Mouse (Mus musculus): ENCODE data around the gene Acot6. TPM values are rescaled to one million over a fixed set of nuclear protein-coding genes. Genes with fewer than 3 reads are reported as not detected.

Acot6 gene
- polyA plus RNA-seq, 1 experiment = 0.16 TPM

DNA sequence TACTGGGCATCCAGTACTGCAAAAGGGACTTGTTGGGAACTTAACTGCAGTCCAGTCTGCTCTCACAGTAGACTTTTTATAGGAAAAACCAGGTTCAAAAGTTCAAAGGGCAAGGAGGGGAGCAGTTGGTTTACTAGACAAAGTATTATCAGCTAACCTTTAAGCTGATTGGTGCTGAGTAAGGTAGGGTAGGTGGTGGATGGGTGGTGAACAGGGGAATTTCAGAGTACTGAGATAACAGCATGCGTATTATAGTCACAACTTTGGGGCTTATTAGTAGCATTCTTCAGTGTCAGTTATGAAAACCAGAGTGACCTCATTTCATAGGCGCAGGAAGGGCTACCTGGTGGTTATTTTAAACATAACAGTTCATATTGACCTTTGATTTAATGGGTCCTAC, 849 bp upstream of the Acot6 start:
- H3K4me3 ChIP-seq (replicated peaks) = no peak overlapping the region
- H3K27me3 ChIP-seq (replicated peaks) = peaks cover 14% of the 10 kb centered on the region
- H3K9me3 ChIP-seq = peaks cover 18% of the 10 kb centered on the region
- peaks cover 8% of the 10 kb centered on the region for H3K4me1 ChIP-seq
- H3K36me3 ChIP-seq (replicated peaks; ENCODE audit: low read length) = no peaks in the 10 kb centered on the region
- TF ChIP-seq FLI1 (IDR thresholded peaks at IDR 0.05; ENCODE audit: low read length) = no peak
- no peak for TF ChIP-seq GATA1 (IDR thresholded peaks at IDR 0.05; ENCODE audit: borderline replicate concordance, low read length)

DNA sequence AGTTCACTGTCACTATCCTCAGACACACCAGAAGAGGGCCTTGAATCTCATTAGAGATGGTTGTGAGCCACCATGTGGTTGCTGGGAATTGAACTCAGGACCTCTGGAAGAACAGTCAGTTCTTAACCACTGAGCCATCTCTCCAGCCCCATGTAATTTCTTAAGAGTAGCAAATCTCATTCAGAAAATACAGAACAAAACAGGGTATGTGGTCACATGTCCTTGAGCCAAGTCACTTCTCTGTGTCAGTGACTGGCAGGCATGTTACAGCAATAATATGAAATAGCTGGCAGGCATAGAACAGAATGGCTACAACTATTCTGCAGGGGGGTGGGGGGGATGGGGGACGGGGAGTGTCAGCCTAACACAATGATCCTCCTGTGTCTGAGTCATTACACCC, 383 bp upstream of the Acot6 start:
- Histone ChIP-seq H3K9me3 (peaks cover 18% of the 10 kb centered on the region), H3K4me1 (peaks cover 8% of the 10 kb centered on the region), H3K4me3 (replicated peaks) (no peak overlapping the region), H3K27me3 (replicated peaks) (peaks cover 14% of the 10 kb centered on the region), H3K36me3 (replicated peaks; ENCODE audit: low read length) (no peaks in the 10 kb centered on the region)
- TF ChIP-seq GATA1 (IDR thresholded peaks at IDR 0.05; ENCODE audit: borderline replicate concordance, low read length) (no peak), FLI1 (IDR thresholded peaks at IDR 0.05; ENCODE audit: low read length) (no peak)

DNA sequence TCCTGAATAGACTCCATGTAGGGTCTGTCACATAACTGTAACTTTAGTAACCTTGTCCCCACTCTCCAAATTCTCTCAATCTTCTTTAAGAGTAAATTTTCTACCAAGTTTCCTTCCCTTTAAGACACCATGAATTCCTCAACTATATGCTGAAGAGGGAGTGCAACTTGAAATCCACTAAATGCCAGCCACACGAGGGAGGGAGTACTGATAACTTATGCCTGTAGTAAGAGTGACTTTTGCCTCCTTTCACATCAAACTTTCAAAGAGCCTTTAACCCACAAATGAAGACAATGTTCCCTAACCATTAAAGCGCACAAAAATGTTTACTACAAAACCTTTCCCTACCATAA, 1.0 kb downstream of the Acot6 start:
- peaks cover 14% of the 10 kb centered on the region for H3K27me3 ChIP-seq (replicated peaks)
- no peaks in the 10 kb centered on the region for H3K36me3 ChIP-seq (replicated peaks; ENCODE audit: low read length)
- H3K9me3 ChIP-seq = peaks cover 10% of the 10 kb centered on the region
- TF ChIP-seq GATA1 (IDR thresholded peaks at IDR 0.05; ENCODE audit: borderline replicate concordance, low read length) = no peak
- no peak for TF ChIP-seq FLI1 (IDR thresholded peaks at IDR 0.05; ENCODE audit: low read length)
- peaks cover 16% of the 10 kb centered on the region for H3K4me1 ChIP-seq
- peak overlapping the region; percentile 89 for H3K4me3 ChIP-seq (replicated peaks)

DNA sequence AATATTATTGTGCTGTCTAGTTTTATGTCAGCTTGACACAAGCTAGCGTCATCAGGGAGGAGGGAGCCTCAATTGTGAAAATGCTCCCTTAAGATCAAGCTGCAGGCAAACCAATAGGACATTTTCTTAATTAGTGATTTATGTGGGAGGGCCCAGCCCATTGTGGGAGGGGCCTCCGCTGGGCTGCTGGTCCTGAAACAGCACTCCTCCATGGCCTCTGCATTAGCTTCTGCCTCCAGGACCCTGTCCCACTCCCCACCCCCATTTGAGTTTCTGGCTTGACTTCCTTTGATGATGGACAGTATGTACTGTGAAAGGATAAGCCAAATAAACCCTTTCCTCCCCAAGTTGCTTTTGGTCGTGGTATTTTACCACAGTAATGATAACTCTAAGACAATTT, 6.6 kb downstream of the Acot6 start:
- peaks cover 26% of the 10 kb centered on the region for H3K4me1 ChIP-seq
- peaks cover 1% of the 10 kb centered on the region for H3K27me3 ChIP-seq (replicated peaks)
- H3K9me3 ChIP-seq = peaks cover 15% of the 10 kb centered on the region
- TF ChIP-seq GATA1 (IDR thresholded peaks at IDR 0.05; ENCODE audit: borderline replicate concordance, low read length) (no peak), FLI1 (IDR thresholded peaks at IDR 0.05; ENCODE audit: low read length) (no peak)
- peaks cover 6% of the 10 kb centered on the region for H3K36me3 ChIP-seq (replicated peaks; ENCODE audit: low read length)
- H3K4me3 ChIP-seq (replicated peaks) = no peak overlapping the region

DNA sequence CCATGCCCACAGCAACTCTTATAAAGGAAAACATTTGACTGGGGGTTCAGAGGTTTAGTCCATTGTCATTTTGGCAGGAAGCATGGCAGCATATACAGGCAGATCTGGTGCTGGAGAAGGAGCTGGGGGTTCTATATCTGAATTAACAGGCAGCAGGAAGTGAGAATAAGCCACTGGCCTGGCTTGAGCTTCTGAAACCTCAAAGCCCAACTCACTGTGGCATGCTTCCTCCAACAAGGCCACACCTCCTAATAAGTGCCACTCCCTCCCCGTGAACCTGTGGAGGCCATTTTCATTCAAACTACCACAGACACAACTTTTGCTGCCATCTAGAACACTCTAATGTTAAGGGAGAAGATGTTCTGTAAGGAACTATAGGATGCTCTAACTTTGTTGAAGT, 7.2 kb downstream of the Acot6 start:
- Histone ChIP-seq H3K4me1 (peaks cover 26% of the 10 kb centered on the region), H3K27me3 (replicated peaks) (no peaks in the 10 kb centered on the region), H3K9me3 (peaks cover 15% of the 10 kb centered on the region), H3K36me3 (replicated peaks; ENCODE audit: low read length) (peaks cover 6% of the 10 kb centered on the region), H3K4me3 (replicated peaks) (no peak overlapping the region)
- TF ChIP-seq GATA1 (IDR thresholded peaks at IDR 0.05; ENCODE audit: borderline replicate concordance, low read length) (no peak), FLI1 (IDR thresholded peaks at IDR 0.05; ENCODE audit: low read length) (no peak)

DNA sequence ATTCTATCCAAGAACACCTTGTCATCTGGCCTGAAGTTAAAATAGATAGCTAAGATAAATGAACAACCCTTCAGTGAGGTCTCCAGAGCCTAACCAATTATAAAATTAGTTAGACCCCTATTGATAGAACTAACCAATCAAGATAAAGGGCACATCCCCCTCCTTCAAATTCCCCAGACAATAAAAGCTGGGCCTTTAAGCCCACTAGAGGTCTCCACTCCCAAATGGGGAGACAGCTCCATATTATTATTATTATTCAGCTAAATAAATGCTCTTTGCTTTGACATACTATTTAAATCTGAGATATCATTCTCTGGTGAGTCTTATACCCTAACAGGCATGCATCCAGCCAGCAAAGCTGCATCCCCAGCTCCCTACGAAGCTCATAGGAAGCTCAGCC, 9.5 kb downstream of the Acot6 start:
- peaks cover 35% of the 10 kb centered on the region for H3K4me1 ChIP-seq
- H3K9me3 ChIP-seq = peaks cover 8% of the 10 kb centered on the region
- peaks cover 6% of the 10 kb centered on the region for H3K36me3 ChIP-seq (replicated peaks; ENCODE audit: low read length)
- no peak overlapping the region for H3K4me3 ChIP-seq (replicated peaks)
- TF ChIP-seq GATA1 (IDR thresholded peaks at IDR 0.05; ENCODE audit: borderline replicate concordance, low read length) = no peak
- no peak for TF ChIP-seq FLI1 (IDR thresholded peaks at IDR 0.05; ENCODE audit: low read length)
- H3K27me3 ChIP-seq (replicated peaks) = no peaks in the 10 kb centered on the region

DNA sequence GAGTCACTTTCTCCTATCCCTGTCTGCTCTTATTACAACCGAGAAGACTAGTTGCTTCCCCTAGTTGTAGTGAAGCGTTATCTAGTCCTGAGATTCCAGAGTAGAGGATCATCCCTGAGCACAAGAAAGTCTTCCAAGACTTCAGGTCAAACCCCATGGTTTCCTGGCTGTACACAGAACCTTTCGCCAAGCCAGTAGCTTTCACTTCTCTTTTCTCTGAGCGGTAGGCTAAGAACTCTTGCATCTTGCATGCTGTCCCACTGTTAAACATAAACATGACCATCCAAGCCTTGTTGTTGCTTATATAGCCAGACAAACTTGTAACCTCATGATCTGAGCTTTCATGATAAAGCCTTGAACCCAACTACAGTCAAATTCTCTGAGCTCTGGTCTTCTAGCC, 10.4 kb downstream of the Acot6 start:
- Histone ChIP-seq H3K4me3 (replicated peaks) (no peak overlapping the region), H3K27me3 (replicated peaks) (no peaks in the 10 kb centered on the region), H3K36me3 (replicated peaks; ENCODE audit: low read length) (peaks cover 6% of the 10 kb centered on the region), H3K9me3 (peaks cover 8% of the 10 kb centered on the region), H3K4me1 (peaks cover 34% of the 10 kb centered on the region)
- no peak for TF ChIP-seq FLI1 (IDR thresholded peaks at IDR 0.05; ENCODE audit: low read length)
- no peak for TF ChIP-seq GATA1 (IDR thresholded peaks at IDR 0.05; ENCODE audit: borderline replicate concordance, low read length)

DNA sequence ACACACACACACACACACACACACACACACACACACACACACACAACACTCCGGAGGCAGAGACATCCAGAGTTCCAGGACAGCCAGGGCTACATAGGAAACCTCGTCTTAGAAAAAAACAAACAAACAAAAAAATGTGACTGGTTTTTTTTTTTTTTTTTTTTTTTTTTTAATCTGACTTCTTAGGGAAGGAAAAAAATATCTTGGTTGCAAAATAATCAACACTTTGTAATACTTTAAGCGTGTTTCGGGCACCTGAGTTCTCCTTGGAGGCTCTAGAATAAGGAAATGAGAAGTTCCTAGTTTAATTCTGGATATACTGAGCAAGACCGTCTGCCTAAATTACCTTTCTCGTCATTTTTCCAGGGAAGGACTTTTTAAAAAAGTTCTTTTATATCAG, 13.2 kb downstream of the Acot6 start:
- Histone ChIP-seq H3K36me3 (replicated peaks; ENCODE audit: low read length) (no peaks in the 10 kb centered on the region), H3K9me3 (no peaks in the 10 kb centered on the region), H3K27me3 (replicated peaks) (no peaks in the 10 kb centered on the region), H3K4me3 (replicated peaks) (peak overlapping the region; percentile 92), H3K4me1 (peaks cover 15% of the 10 kb centered on the region)
- no peak for TF ChIP-seq FLI1 (IDR thresholded peaks at IDR 0.05; ENCODE audit: low read length)
- no peak for TF ChIP-seq GATA1 (IDR thresholded peaks at IDR 0.05; ENCODE audit: borderline replicate concordance, low read length)

DNA sequence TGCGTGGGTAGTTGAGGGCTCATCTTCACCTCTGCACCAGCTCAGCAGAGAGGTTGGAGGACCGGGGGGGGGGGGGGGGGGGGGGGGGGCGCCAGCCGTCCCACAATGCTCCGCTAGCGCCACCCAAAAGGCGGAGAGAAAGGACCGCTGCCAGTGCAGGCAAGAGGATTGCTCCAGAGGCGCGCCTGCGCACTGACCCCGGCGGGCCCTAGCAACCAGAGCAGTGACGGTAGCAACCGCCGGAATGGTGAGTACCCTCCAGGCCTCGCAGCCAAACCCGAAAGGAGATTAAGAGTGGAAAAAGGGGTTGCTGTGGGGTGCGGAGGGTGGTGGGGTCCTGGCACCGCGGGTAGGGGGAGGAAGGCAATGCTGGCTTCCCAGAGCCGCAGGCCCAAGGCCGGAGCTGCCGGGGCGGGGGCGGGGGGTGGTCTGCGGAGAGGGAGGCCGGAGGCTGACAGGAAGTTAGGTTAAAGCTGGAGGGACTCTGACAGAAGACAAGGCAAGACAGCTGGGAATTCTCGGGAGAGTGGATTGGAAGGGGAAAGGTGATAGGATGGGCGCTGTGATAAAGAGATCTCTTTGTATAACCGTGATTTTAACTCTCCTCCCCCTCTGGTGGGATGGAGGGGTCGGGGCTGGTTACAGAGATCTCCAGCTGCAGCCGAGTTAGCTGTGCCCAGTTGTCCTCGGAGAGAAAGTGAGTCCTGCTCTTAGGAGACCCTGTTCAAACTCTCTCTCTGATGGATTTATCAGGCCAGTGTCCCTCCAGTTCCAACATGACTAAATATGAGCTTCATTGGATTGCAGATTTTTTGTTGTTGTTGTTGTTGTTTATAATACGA, 13.9 kb downstream of the Acot6 start, which contains the start of gene Dnal1:
Gene Dnal1, plus strand, starts transcription at position 214 of the 842 bp plus-strand sequence.
- H3K27me3 ChIP-seq (replicated peaks) = no peaks in the 10 kb centered on the region
- peak within 1 kb of the TSS; percentile 92 for H3K4me3 ChIP-seq (replicated peaks)
- TF ChIP-seq FLI1 (IDR thresholded peaks at IDR 0.05; ENCODE audit: low read length) (no peak), GATA1 (IDR thresholded peaks at IDR 0.05; ENCODE audit: borderline replicate concordance, low read length) (no peak)
- no peaks in the 10 kb centered on the region for H3K9me3 ChIP-seq
- H3K36me3 ChIP-seq (replicated peaks; ENCODE audit: low read length) = no peaks in the 10 kb centered on the region
- peaks cover 15% of the 10 kb centered on the region for H3K4me1 ChIP-seq

DNA sequence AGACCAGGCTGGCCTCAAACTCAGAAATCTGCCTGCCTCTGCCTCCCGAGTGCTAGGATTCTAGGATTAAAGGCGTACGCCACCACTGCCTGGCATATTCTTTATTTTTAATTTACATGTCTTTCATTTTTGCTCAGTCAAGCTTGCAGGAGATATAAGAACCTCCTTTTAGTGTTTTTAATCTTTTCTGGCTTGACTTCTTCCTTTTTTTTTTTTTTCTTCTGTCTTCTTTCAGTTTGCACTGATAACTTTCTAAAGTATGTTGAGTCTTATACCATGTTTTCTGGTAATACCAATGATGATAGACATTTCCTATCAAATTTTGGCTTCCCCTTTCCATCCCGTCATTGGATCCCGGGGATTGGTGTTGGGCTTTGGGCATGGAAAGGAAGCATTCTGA, 19.1 kb downstream of the Acot6 start:
- Histone ChIP-seq H3K4me1 (peaks cover 7% of the 10 kb centered on the region), H3K4me3 (replicated peaks) (no peak overlapping the region), H3K36me3 (replicated peaks; ENCODE audit: low read length) (no peaks in the 10 kb centered on the region), H3K27me3 (replicated peaks) (no peaks in the 10 kb centered on the region), H3K9me3 (no peaks in the 10 kb centered on the region)
- TF ChIP-seq FLI1 (IDR thresholded peaks at IDR 0.05; ENCODE audit: low read length) (no peak), GATA1 (IDR thresholded peaks at IDR 0.05; ENCODE audit: borderline replicate concordance, low read length) (no peak)

Data from megakaryocyte, embryonic 14.5 days (primary cell).